Mouse (Mus musculus) MEL (cell line): ENCODE data around the gene Aknad1.

ENCODE experiments used
- CHD1 ChIP-seq: IDR thresholded peaks from 2 replicates; pipeline ENCODE4 v1.6.1; 2012; ENCODE audit warnings: low read depth, mild to moderate bottlenecking, inconsistent platforms, low read length, improper control_type of control experiment
- EP300 ChIP-seq, 2 experiments: IDR thresholded peaks; 2 replicates each; pipeline ENCODE4 v1.6.1; 2011; ENCODE audit warnings: improper control_type of control experiment in 2 of 2, low read length in 2 of 2, low read depth in 1 of 2, mild to moderate bottlenecking in 1 of 2
- POLR2A ChIP-seq, 2 experiments: IDR thresholded peaks; 2 replicates each; pipeline ENCODE4 v1.6.1; 2011 to 2012; ENCODE audit warnings: low read length in 2 of 2, mild to moderate bottlenecking in 2 of 2, control low read depth in 1 of 2, improper control_type of control experiment in 1 of 2, low read depth in 1 of 2, moderate library complexity in 1 of 2; ENCODE audit not compliant: control insufficient read depth in 1 of 2, insufficient read depth in 1 of 2, poor library complexity in 1 of 2
- SIN3A ChIP-seq: IDR thresholded peaks from 2 replicates; pipeline ENCODE4 v1.6.1; 2012; ENCODE audit warnings: low read length, improper control_type of control experiment, inconsistent platforms

DNA sequence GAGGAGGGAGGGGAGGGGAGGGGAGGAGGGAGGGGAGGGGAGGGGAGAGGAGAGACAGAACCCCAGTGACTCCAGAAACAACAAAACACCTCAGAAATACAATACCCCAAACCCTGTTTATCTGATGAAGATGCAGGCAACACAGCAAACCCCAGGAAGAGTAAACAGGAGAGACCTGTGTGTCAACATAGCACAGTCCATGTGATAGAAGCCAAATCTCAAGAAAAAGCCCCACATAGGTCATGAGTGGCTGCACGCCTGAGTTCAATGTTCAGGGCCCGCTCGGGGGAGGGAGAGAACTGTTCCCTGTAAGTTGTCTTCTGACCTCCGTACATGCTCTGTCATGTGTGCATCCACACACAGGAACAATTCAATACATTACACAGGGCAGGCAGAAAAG lies 56.9 kb downstream of the Aknad1 start:
- no peak for TF ChIP-seq POLR2A (IDR thresholded peaks at IDR 0.05; ENCODE audit: control insufficient read depth in 1 of 2, insufficient read depth in 1 of 2, low read depth in 1 of 2, low read length in 2 of 2, poor library complexity in 1 of 2)
- no peak for TF ChIP-seq SIN3A
- no peak for TF ChIP-seq EP300 (IDR thresholded peaks at IDR 0.05; ENCODE audit: low read depth in 1 of 2, low read length in 2 of 2)
- no peak for TF ChIP-seq CHD1
